Mouse (Mus musculus) lung, postnatal 0 days (tissue): ENCODE measurements around the gene Calr3.

ENCODE experiments used
- CTCF ChIP-seq: IDR thresholded peaks from 2 replicates; pipeline ENCODE4 v1.5.1; 2016; ENCODE audit warnings: antibody characterized with exemption, mild to moderate bottlenecking
- EP300 ChIP-seq: IDR thresholded peaks from 2 replicates; pipeline ENCODE4 v1.6.1; 2016; ENCODE audit warnings: antibody characterized with exemption, mild to moderate bottlenecking, control low read depth

- no peak for TF ChIP-seq CTCF
- no peak for TF ChIP-seq EP300
These were observed 14.1 kb upstream of the Calr3 start for GRCm38 (mm10) chr8:72457806-72458205.
